Mouse (Mus musculus) small intestine, adult 2 months (tissue): ENCODE results near the gene Aspscr1. TPM values are rescaled to one million over a fixed set of nuclear protein-coding genes. Genes with fewer than 3 reads are reported as not detected.

ENCODE experiments used
- H3K27ac ChIP-seq: fragments of 200-500 bp; 2 replicates; pipeline ENCODE4 v1.5.1; 2012; ENCODE audit warnings: low read depth, low read length, control low read depth, inconsistent platforms; ENCODE audit not compliant: insufficient read depth
- H3K27me3 ChIP-seq: fragments of 200-500 bp; 2 replicates; pipeline ENCODE4 v1.6.1; 2012; ENCODE audit warnings: mild to moderate bottlenecking, moderate library complexity, low read length, inconsistent platforms; ENCODE audit not compliant: control insufficient read depth, insufficient read depth
- H3K36me3 ChIP-seq: fragments of 200-500 bp; 2 replicates; pipeline ENCODE4 v1.6.1; 2012; ENCODE audit warnings: mild to moderate bottlenecking, low read length, control low read depth, inconsistent platforms; ENCODE audit not compliant: control insufficient read depth, insufficient read depth
- H3K4me1 ChIP-seq: fragments of 200-500 bp; 2 replicates; pipeline ENCODE4 v1.6.1; 2012; ENCODE audit warnings: low read length, inconsistent platforms, mixed read lengths; ENCODE audit not compliant: control insufficient read depth, insufficient read depth, insufficient read length
- H3K4me3 ChIP-seq: fragments of 200-500 bp; 2 replicates; pipeline ENCODE4 v1.5.1; 2012; ENCODE audit warnings: low read depth, mild to moderate bottlenecking, control low read depth, inconsistent platforms, low read length, moderate library complexity
- CTCF ChIP-seq: fragments of 200-500 bp; IDR thresholded peaks from 2 replicates; pipeline ENCODE4 v1.5.1; 2012; ENCODE audit warnings: low read depth, mild to moderate bottlenecking, control low read depth, inconsistent platforms, low read length, moderate library complexity, mixed read lengths; ENCODE audit not compliant: insufficient replicate concordance, insufficient read length; ENCODE audit errors: extremely low read depth
- POLR2A ChIP-seq: fragments of 200-500 bp; IDR thresholded peaks from 2 replicates; pipeline ENCODE4 v1.6.1; 2012; ENCODE audit warnings: low read depth, mild to moderate bottlenecking, control low read depth, inconsistent platforms, low read length, moderate library complexity
- WGBS: fragments of 180-500 bp; shearing (Covaris S2); methylation state at CpG from one replicate; pipeline ENCODE4 v1.1.7; 2018; 5-methylcytosine and 5-hydroxymethylcytosine counted together
- polyA plus RNA-seq: library from polyadenylated mRNA; depleted of rRNA; stranded (reverse); fragments of >200 nt; gene quantifications from 2 replicates; pipeline ENCODE4 v1.2.3, GENCODE M21; 2012

The Aspscr1 gene
- polyA plus RNA-seq, 1 experiment, result 138 TPM

GRCm38 (mm10) chr11:120710672-120711071 lies 37.9 kb downstream of the Aspscr1 start:
- 72% methylated on average over 5 of the region's 5 CpGs for WGBS

GRCm38 (mm10) chr11:120711980-120712604 lies 39.3 kb downstream of the Aspscr1 start:
- Histone ChIP-seq H3K27me3 (no peaks in the 10 kb centered on the region), H3K4me3 (no peak overlapping the region), H3K4me1 (peaks cover 27% of the 10 kb centered on the region), H3K27ac (no peak overlapping the region), H3K36me3 (peaks cover 5% of the 10 kb centered on the region; the same call in 1 of the 2 replicates)
- no peak for TF ChIP-seq POLR2A
- TF ChIP-seq CTCF, result no peak
- 73% methylated on average over 8 of the region's 8 CpGs for WGBS

More at GRCm38 (mm10) chr11:120710672-120711071, 37.9 kb downstream of the Aspscr1 start:
- no peak for TF ChIP-seq CTCF
- no peak for TF ChIP-seq POLR2A
- Histone ChIP-seq H3K4me1 (peaks cover 27% of the 10 kb centered on the region), H3K27me3 (no peaks in the 10 kb centered on the region), H3K4me3 (no peak overlapping the region), H3K36me3 (peaks cover 4% of the 10 kb centered on the region; the same call in 1 of the 2 replicates), H3K27ac (no peak overlapping the region)

GRCm38 (mm10) chr11:120712771-120713568 lies 40.2 kb downstream of the Aspscr1 start:
- H3K4me3 ChIP-seq, result peak overlapping the region; percentile 74
- peak overlapping the region; percentile 51 for H3K27ac ChIP-seq
- peaks cover 7% of the 10 kb centered on the region; the same call in 1 of the 2 replicates for H3K36me3 ChIP-seq
- no peaks in the 10 kb centered on the region for H3K27me3 ChIP-seq
- TF ChIP-seq CTCF (peak; percentile 73), POLR2A (no peak)
- peaks cover 27% of the 10 kb centered on the region for H3K4me1 ChIP-seq
- under 1% methylated on average over 38 of the region's 38 CpGs for WGBS

GRCm38 (mm10) chr11:120713580-120714518 lies 41.1 kb downstream of the Aspscr1 start, which contains the start of the genes Cenpx and Lrrc45:
Gene Cenpx (minus strand): TSS chr11:120713738.
Gene Lrrc45 (plus strand): TSS chr11:120713925.
- TF ChIP-seq POLR2A, result peak; percentile 82
- no peak; the same call in 1 of the 2 replicates for TF ChIP-seq CTCF
- H3K4me3 ChIP-seq, result peak within 1 kb of the TSS; percentile 78
- 1% methylated on average over 53 of the region's 53 CpGs for WGBS
- peaks cover 20% of the 10 kb centered on the region for H3K4me1 ChIP-seq
- H3K36me3 ChIP-seq, result peaks cover 10% of the 10 kb centered on the region; the same call in 1 of the 2 replicates
- peak within 1 kb of the TSS; percentile 51 for H3K27ac ChIP-seq
- H3K27me3 ChIP-seq, result no peaks in the 10 kb centered on the region

- no peaks in the 10 kb centered on the region for H3K27me3 ChIP-seq
- peaks cover 17% of the 10 kb centered on the region for H3K4me1 ChIP-seq
- H3K27ac ChIP-seq, result no peak overlapping the region
- WGBS, result 21% methylated on average over 10 of the region's 10 CpGs
- peak overlapping the region; percentile 78 for H3K4me3 ChIP-seq
- H3K36me3 ChIP-seq, result peaks cover 12% of the 10 kb centered on the region; the same call in 1 of the 2 replicates
- TF ChIP-seq CTCF, result no peak
- TF ChIP-seq POLR2A, result no peak
Observed at GRCm38 (mm10) chr11:120714546-120714945, 41.8 kb downstream of the Aspscr1 start.

- Histone ChIP-seq H3K36me3 (peaks cover 14% of the 10 kb centered on the region), H3K4me3 (no peak overlapping the region), H3K27me3 (no peaks in the 10 kb centered on the region), H3K27ac (no peak overlapping the region), H3K4me1 (peaks cover 12% of the 10 kb centered on the region)
- WGBS, result 91% methylated on average over 9 of the region's 9 CpGs
- no peak for TF ChIP-seq POLR2A
- TF ChIP-seq CTCF, result no peak
Observed at GRCm38 (mm10) chr11:120715131-120715530, 42.4 kb downstream of the Aspscr1 start.

- 95% methylated on average over 9 of the region's 9 CpGs for WGBS
- Histone ChIP-seq H3K27ac (no peak overlapping the region), H3K4me3 (no peak overlapping the region), H3K4me1 (peaks cover 18% of the 10 kb centered on the region), H3K36me3 (peaks cover 12% of the 10 kb centered on the region), H3K27me3 (no peaks in the 10 kb centered on the region)
- TF ChIP-seq CTCF (no peak), POLR2A (no peak)
Observed at GRCm38 (mm10) chr11:120719242-120719641, 46.5 kb downstream of the Aspscr1 start.
